Mouse (Mus musculus) ES-Bruce4 (cell line): ENCODE results near the gene Slc6a5.

Source experiments
- CTCF ChIP-seq: IDR thresholded peaks from one replicate; pipeline ENCODE4 v1.8.1; 2011; ENCODE audit warnings: low read depth, low read length
- EP300 ChIP-seq: IDR thresholded peaks from 2 replicates; pipeline ENCODE4 v1.6.1; 2011; ENCODE audit warnings: low read depth, low read length; ENCODE audit not compliant: insufficient read depth
- POLR2A ChIP-seq: IDR thresholded peaks from one replicate; pipeline ENCODE4 v1.8.1; 2011; ENCODE audit warnings: low read length; ENCODE audit not compliant: insufficient read depth

DNA sequence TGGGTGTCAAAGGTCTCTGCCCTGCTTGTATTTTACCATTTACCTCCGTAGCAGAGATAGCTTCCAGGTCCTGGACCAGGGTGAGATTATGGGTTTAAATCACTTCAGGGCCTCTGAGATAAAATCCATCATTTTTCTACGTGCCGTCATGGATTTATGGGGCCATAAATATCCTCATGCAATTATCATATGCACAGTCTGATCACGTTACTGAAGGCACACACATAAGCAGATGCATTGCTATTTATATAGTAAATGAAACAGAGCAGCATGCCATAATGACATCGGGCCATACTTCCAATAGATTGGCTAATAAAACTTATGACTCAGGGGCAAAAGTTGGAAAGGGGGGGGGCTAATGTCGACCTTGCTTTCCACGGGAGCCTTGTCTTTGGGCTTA, 44.9 kb downstream of the Slc6a5 start:
- TF ChIP-seq POLR2A, result no peak
- no peak for TF ChIP-seq CTCF
- no peak for TF ChIP-seq EP300
